In the genomic region with DNA sequence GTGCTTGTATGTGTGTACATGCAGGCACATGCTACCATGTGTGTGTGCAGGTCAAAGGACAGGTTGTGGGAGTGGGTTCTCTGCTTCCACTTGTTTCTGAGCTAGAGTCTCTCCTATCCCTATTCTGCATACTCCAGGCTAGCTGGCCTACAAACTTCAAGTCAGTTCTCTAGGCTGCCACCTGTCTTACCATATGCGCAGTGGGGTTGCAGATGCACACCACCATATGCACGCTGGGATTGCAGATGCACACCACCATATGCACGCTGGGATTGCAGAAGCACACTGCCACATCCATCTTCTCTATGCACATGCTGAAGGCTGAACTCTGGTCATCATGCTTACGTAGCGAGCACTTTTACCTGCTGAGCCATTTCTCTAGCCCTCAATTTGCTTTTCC, we compare ENCODE assay signal across 37 mouse cellular contexts. TPM values are rescaled to one million over a fixed set of nuclear protein-coding genes. Genes with fewer than 3 reads are reported as not detected.
DNase-seq lines count a peak whose midpoint lies in the region; ATAC-seq and TF ChIP-seq lines count a peak whose summit lies in the region.
"Had no signal": no experiment of that assay in that cellular context is flagged by ENCODE, and none has a peak within 500 bp of the region (broad histone marks: within the 10 kb centered on the region; RNA-seq: fewer than 3 reads in every experiment).

No protein-coding gene starts in this region.

- no peak overlapping the region for H3K4me3 ChIP-seq in forebrain, embryonic 14.5 days (ENCODE audit: low read depth, low read length)
- no peak overlapping the region for H3K4me3 ChIP-seq in forebrain, postnatal 0 days (ENCODE audit: low read depth, low read length)
- H3K4me3 ChIP-seq in midbrain, embryonic 11.5 days (ENCODE audit: low read depth, low read length), result no peak overlapping the region
- no peak overlapping the region for H3K4me3 ChIP-seq in midbrain, embryonic 15.5 days
- H3K4me3 ChIP-seq: embryonic facial prominence, embryonic 10.5 days; embryonic facial prominence, embryonic 13.5 days; erythroblast, embryonic 14.5 days; forebrain, embryonic 12.5 days; heart, adult 2 months; heart, embryonic 10.5 days; heart, embryonic 13.5 days had no signal

- no peak overlapping the region for H3K27ac ChIP-seq in forebrain, embryonic 14.5 days (ENCODE audit: low read depth, low read length)
- no peak overlapping the region for H3K27ac ChIP-seq in forebrain, postnatal 0 days (ENCODE audit: low read depth, low read length)
- H3K27ac ChIP-seq in midbrain, embryonic 11.5 days (ENCODE audit: low read depth, low read length), result no peak overlapping the region
- no peak overlapping the region for H3K27ac ChIP-seq in midbrain, embryonic 15.5 days
- H3K27ac ChIP-seq: embryonic facial prominence, embryonic 10.5 days; embryonic facial prominence, embryonic 13.5 days; forebrain, embryonic 12.5 days; heart, adult 2 months; heart, embryonic 10.5 days; heart, embryonic 13.5 days; hindbrain, embryonic 14.5 days; hindbrain, postnatal 0 days had no signal

- no peak for TF ChIP-seq CTCF in forebrain, postnatal 0 days (IDR thresholded peaks at IDR 0.05; ENCODE audit: low read depth)

- H3K4me1 ChIP-seq in forebrain, embryonic 14.5 days (ENCODE audit: control insufficient read depth, insufficient read depth, low read length), result peaks cover 8% of the 10 kb centered on the region
- H3K4me1 ChIP-seq in forebrain, postnatal 0 days (ENCODE audit: insufficient read depth), result no peaks in the 10 kb centered on the region
- H3K4me1 ChIP-seq in midbrain, embryonic 11.5 days (ENCODE audit: control insufficient read depth, insufficient read depth, low read length), result no peaks in the 10 kb centered on the region
- peaks cover 6% of the 10 kb centered on the region; the same call in 1 of the 2 replicates for H3K4me1 ChIP-seq in midbrain, embryonic 15.5 days
- H3K4me1 ChIP-seq: embryonic facial prominence, embryonic 13.5 days; heart, embryonic 10.5 days; heart, embryonic 13.5 days had no signal

- 75% methylated on average over 5 of the region's 5 CpGs for WGBS in forebrain, embryonic 14.5 days
- 67% methylated on average over 5 of the region's 5 CpGs for WGBS in forebrain, postnatal 0 days
- 91% methylated on average over 5 of the region's 5 CpGs for WGBS in midbrain, embryonic 11.5 days
- 92% methylated on average over 5 of the region's 5 CpGs for WGBS in midbrain, embryonic 15.5 days

- no peak overlapping the region for H3K4me2 ChIP-seq in forebrain, embryonic 14.5 days (ENCODE audit: low read length)
- H3K4me2 ChIP-seq in forebrain, postnatal 0 days (ENCODE audit: low read depth), result no peak overlapping the region
- no peak overlapping the region for H3K4me2 ChIP-seq in midbrain, embryonic 11.5 days
- no peak overlapping the region for H3K4me2 ChIP-seq in midbrain, embryonic 15.5 days
- H3K4me2 ChIP-seq: embryonic facial prominence, embryonic 13.5 days; forebrain, embryonic 12.5 days; heart, embryonic 13.5 days; hindbrain, embryonic 14.5 days had no signal

- DNase-seq in forebrain, embryonic 14.5 days (ENCODE audit: low spot score), result peak; percentile 63
- DNase-seq in forebrain, postnatal 0 days, result no peak
- DNase-seq in layer of hippocampus, adult 8-10 months (ENCODE audit: low spot score in 2 of 2), result peak; percentile 23 to 47
- no peak for DNase-seq in layer of hippocampus, postnatal 10 days (ENCODE audit: low spot score in 2 of 2)
- peak; percentile 72 for DNase-seq in midbrain, embryonic 11.5 days (ENCODE audit: low spot score, missing footprints)
- DNase-seq: adrenal gland, postnatal 10 days; adrenal gland, postnatal 36 days; B cell, adult 2 months; cerebellum, adult 11 months; cerebellum, adult 2 months; cerebellum, adult 9-11 months; cerebellum, postnatal 25 days; embryo, embryonic 11 days; gastrocnemius, postnatal 10 days; gastrocnemius, postnatal 36 days; heart, adult 2 months; heart, postnatal 14 days; heart, postnatal 4 days had no signal

- peaks cover 14% of the 10 kb centered on the region; the same call in 1 of the 2 replicates for H3K27me3 ChIP-seq in forebrain, embryonic 14.5 days (replicated peaks; ENCODE audit: control insufficient read depth, insufficient read depth, low read length)
- H3K27me3 ChIP-seq in forebrain, postnatal 0 days (ENCODE audit: insufficient read depth, low read length), result no peaks in the 10 kb centered on the region
- H3K27me3 ChIP-seq in midbrain, embryonic 11.5 days (ENCODE audit: control insufficient read depth, insufficient read depth, low read length), result peaks cover 15% of the 10 kb centered on the region
- peaks cover 24% of the 10 kb centered on the region for H3K27me3 ChIP-seq in midbrain, embryonic 15.5 days (replicated peaks)

- no peak overlapping the region for H3K9ac ChIP-seq in forebrain, embryonic 14.5 days (ENCODE audit: low read length)
- no peak overlapping the region for H3K9ac ChIP-seq in forebrain, postnatal 0 days
- no peak overlapping the region for H3K9ac ChIP-seq in midbrain, embryonic 11.5 days (ENCODE audit: low read length)
- no peak overlapping the region for H3K9ac ChIP-seq in midbrain, embryonic 15.5 days
- H3K9ac ChIP-seq: embryonic facial prominence, embryonic 13.5 days; forebrain, embryonic 12.5 days; heart, embryonic 13.5 days; hindbrain, embryonic 14.5 days had no signal

- ATAC-seq in forebrain, embryonic 14.5 days, result no peak; the same call in 1 of the 2 replicates
- ATAC-seq in forebrain, postnatal 0 days, result no peak
- no peak for ATAC-seq in midbrain, embryonic 11.5 days (ENCODE audit: low FRiP score)
- ATAC-seq in midbrain, embryonic 15.5 days (replicated peaks), result no peak
- ATAC-seq in erythroid progenitor cell, adult 5-6 weeks (replicated peaks; ENCODE audit: low FRiP score, poor library complexity, severe bottlenecking), result no peak
- ATAC-seq: hindbrain, postnatal 0 days; inflammation-experienced regulatory T-cells, adult 6 months; Patski had no signal

- no peaks in the 10 kb centered on the region for H3K36me3 ChIP-seq in forebrain, embryonic 14.5 days (ENCODE audit: control insufficient read depth, insufficient read depth, low read length)
- H3K36me3 ChIP-seq in forebrain, postnatal 0 days (ENCODE audit: insufficient read depth), result no peaks in the 10 kb centered on the region
- no peaks in the 10 kb centered on the region for H3K36me3 ChIP-seq in midbrain, embryonic 11.5 days (ENCODE audit: control insufficient read depth, insufficient read depth, low read length)
- H3K36me3 ChIP-seq in midbrain, embryonic 15.5 days (replicated peaks), result no peaks in the 10 kb centered on the region
- H3K36me3 ChIP-seq: embryonic facial prominence, embryonic 10.5 days; embryonic facial prominence, embryonic 13.5 days; forebrain, embryonic 12.5 days; G1E; heart, embryonic 10.5 days; heart, embryonic 13.5 days had no signal

- no peaks in the 10 kb centered on the region for H3K9me3 ChIP-seq in forebrain, embryonic 14.5 days (replicated peaks; ENCODE audit: control insufficient read depth, low read length)
- no peaks in the 10 kb centered on the region for H3K9me3 ChIP-seq in forebrain, postnatal 0 days (ENCODE audit: low read length)
- no peaks in the 10 kb centered on the region for H3K9me3 ChIP-seq in midbrain, embryonic 11.5 days (ENCODE audit: control insufficient read depth, low read length)
- H3K9me3 ChIP-seq in midbrain, embryonic 15.5 days, result no peaks in the 10 kb centered on the region
- H3K9me3 ChIP-seq: embryonic facial prominence, embryonic 10.5 days; embryonic facial prominence, embryonic 13.5 days; forebrain, embryonic 12.5 days; G1E; heart, embryonic 10.5 days; heart, embryonic 13.5 days had no signal

RNA-seq across cellular contexts. Expression of a gene that starts 54.1 kb away (rescaled TPM):
- 5.7 and 6.1 TPM in 2 replicates for polyA plus RNA-seq in forebrain, embryonic 14.5 days (2014; fragmentation: Nextera tagmentation; extraction: Ambion mirVana)
- total RNA-seq in forebrain, postnatal 0 days (2014; rRNA removed), result 22.5 and 36.5 TPM in 2 replicates
- polyA plus RNA-seq in forebrain, postnatal 0 days (2015; fragmentation: Nextera tagmentation; extraction: Ambion mirVana), result 2.6 and 4.3 TPM in 2 replicates
- 10 to 100 TPM in 2 of 4 experiments, 1 to 10 TPM in 2; 9.3 to 10.7 (median 10.1) TPM for total RNA-seq in layer of hippocampus, adult 8-10 months (2022)
- 10 to 100 TPM; 11.6 to 12.1 TPM for total RNA-seq in layer of hippocampus, postnatal 10 days (2021)
- polyA plus RNA-seq in midbrain, embryonic 11.5 days (2014; fragmentation: Nextera tagmentation; extraction: Ambion mirVana), result 8.2 and 8.7 TPM in 2 replicates
- 2.2 and 2.4 TPM in 2 replicates for polyA plus RNA-seq in midbrain, embryonic 15.5 days (2015; fragmentation: Nextera tagmentation; extraction: Ambion mirVana)
- total RNA-seq in erythroid progenitor cell, adult 5-6 weeks (2015; ENCODE audit: low replicate concordance), result not detected in 2 replicates
- not detected in 2 replicates for total RNA-seq in erythroid progenitor cell, adult 5-6 weeks (2017; ENCODE audit: low replicate concordance)
- total RNA-seq: adrenal gland, adult 18-20 months; adrenal gland, postnatal 10 days; adrenal gland, postnatal 36 days; CH12.LX; common myeloid progenitor, adult 5-6 weeks; gastrocnemius, adult 18-20 months; gastrocnemius, postnatal 36 days; granulocyte monocyte progenitor cell, adult 5-6 weeks; heart, adult 2 months; heart, postnatal 14 days; heart, postnatal 4 days had no signal
- polyA plus RNA-seq: embryonic facial prominence, embryonic 13.5 days; G1E; heart, adult 2 months; heart, embryonic 10.5 days; heart, embryonic 13.5 days; heart, embryonic 16.5 days; inflammation-experienced regulatory T-cells, adult 6 months; Patski had no signal

Comparison
In these comparisons a context has a peak if more than half of its experiments do, and no peak if none do; other contexts are left out.
1. DNase-seq: peak in forebrain, embryonic 14.5 days (single experiment), layer of hippocampus, adult 8-10 months (2 of 2) and midbrain, embryonic 11.5 days (single experiment); none in forebrain, postnatal 0 days (single experiment) and layer of hippocampus, postnatal 10 days (0 of 2).
2. RNA of a gene that starts 54.1 kb away (total RNA-seq): 22.5 to 36.5 TPM in forebrain, postnatal 0 days, 11.6 to 12.1 TPM in layer of hippocampus, postnatal 10 days and 9.3 to 10.7 TPM in layer of hippocampus, adult 8-10 months; not detected in erythroid progenitor cell, adult 5-6 weeks; every median in the first group is over 10 times any median in the second.